Mouse (Mus musculus) heart, postnatal 0 days (tissue): ENCODE results near the gene Dnpep.
A peak's percentile ranks its signal among the peaks of the same experiment; 100 is the strongest.

ENCODE experiments used
- CTCF ChIP-seq: IDR thresholded peaks from 2 replicates; pipeline ENCODE4 v1.5.1; 2016; ENCODE audit warnings: antibody characterized with exemption, control low read depth, low read depth
- EP300 ChIP-seq: IDR thresholded peaks from 2 replicates; pipeline ENCODE4 v1.6.1; 2016; ENCODE audit warnings: antibody characterized with exemption, low read depth

GRCm38 (mm10) chr1:75361750-75362149 is 44.0 kb upstream of the Dnpep start:
- TF ChIP-seq EP300 (0 out of 2 replicates have a peak, but pooled peaks have one; percentile 28), CTCF (no peak)
